Mouse (Mus musculus): ENCODE measurements around the gene Braf. TPM values are rescaled to one million over a fixed set of nuclear protein-coding genes. Genes with fewer than 3 reads are reported as not detected.
A peak's percentile ranks its signal among the peaks of the same experiment; 100 is the strongest.
"Not testable (repeated sequence)": the region's sequence is repeated elsewhere in the genome, so short reads cannot be mapped to it uniquely, and the experiment has no call there.

Gene Braf
- 18.9 and 20.3 TPM in 2 replicates for polyA plus RNA-seq (2016; fragmentation: Nextera tagmentation; extraction: Ambion mirVana)

- H3K9me3 ChIP-seq = no peaks in the 10 kb centered on the region
- peaks cover 20% of the 10 kb centered on the region for H3K4me1 ChIP-seq
- 4% methylated on average over 92 of the region's 101 CpGs for WGBS
- H3K27me3 ChIP-seq (replicated peaks; ENCODE audit: low read depth, poor library complexity, severe bottlenecking) = no peaks in the 10 kb centered on the region
- peak within 1 kb of the TSS; percentile 96 for H3K27ac ChIP-seq (replicated peaks)
- H3K36me3 ChIP-seq (replicated peaks) = no peaks in the 10 kb centered on the region
- peak within 1 kb of the TSS; percentile 95 for H3K4me3 ChIP-seq
- DNase-seq (ENCODE audit: low spot score) = peak; percentile 92
Observed at GRCm38 (mm10) chr6:39724866-39725711, at the start of gene Braf. Gene Braf (minus strand): TSS chr6:39725463.

GRCm38 (mm10) chr6:39775029-39775428 lies 49.8 kb upstream of the Braf start:
- no peak for DNase-seq (ENCODE audit: low spot score)
- Histone ChIP-seq H3K4me1 (peaks cover 12% of the 10 kb centered on the region; the same call in 1 of the 2 replicates), H3K36me3 (replicated peaks) (no peaks in the 10 kb centered on the region), H3K27me3 (replicated peaks; ENCODE audit: low read depth, poor library complexity, severe bottlenecking) (no peaks in the 10 kb centered on the region), H3K27ac (replicated peaks) (no peak overlapping the region), H3K9me3 (no peaks in the 10 kb centered on the region), H3K4me3 (no peak overlapping the region)
- 81% methylated on average over 9 of the region's 9 CpGs for WGBS

GRCm38 (mm10) chr6:39757229-39757628 lies 32.0 kb upstream of the Braf start:
- Histone ChIP-seq H3K36me3 (replicated peaks) (no peaks in the 10 kb centered on the region), H3K4me1 (0 out of 2 replicates have a peak, but pooled peaks cover 5% of the 10 kb centered on the region), H3K27me3 (replicated peaks; ENCODE audit: low read depth, poor library complexity, severe bottlenecking) (no peaks in the 10 kb centered on the region), H3K4me3 (no peak overlapping the region), H3K9me3 (no peaks in the 10 kb centered on the region), H3K27ac (replicated peaks) (no peak overlapping the region)
- DNase-seq (ENCODE audit: low spot score) = no peak
- 90% methylated on average over 2 of the region's 2 CpGs for WGBS

- H3K27me3 ChIP-seq (replicated peaks; ENCODE audit: low read depth, poor library complexity, severe bottlenecking) = 0 out of 2 replicates have a peak, but pooled peaks cover 4% of the 10 kb centered on the region
- H3K4me1 ChIP-seq = no peaks in the 10 kb centered on the region
- H3K4me3 ChIP-seq = no peak overlapping the region
- no peak overlapping the region for H3K27ac ChIP-seq (replicated peaks)
- no peaks in the 10 kb centered on the region for H3K36me3 ChIP-seq (replicated peaks)
- peak; percentile 16 for DNase-seq (ENCODE audit: low spot score)
- no peaks in the 10 kb centered on the region for H3K9me3 ChIP-seq
- WGBS = 30% methylated on average over 6 of the region's 6 CpGs
Observed at GRCm38 (mm10) chr6:39749881-39750280, 24.6 kb upstream of the Braf start.

- Histone ChIP-seq H3K27me3 (replicated peaks; ENCODE audit: low read depth, poor library complexity, severe bottlenecking) (0 out of 2 replicates have a peak, but pooled peaks cover 4% of the 10 kb centered on the region), H3K9me3 (no peaks in the 10 kb centered on the region), H3K36me3 (replicated peaks) (no peaks in the 10 kb centered on the region), H3K4me1 (no peaks in the 10 kb centered on the region), H3K4me3 (no peak overlapping the region), H3K27ac (replicated peaks) (no peak overlapping the region)
- WGBS = 20% methylated on average over 1 of the region's 1 CpGs
- DNase-seq (ENCODE audit: low spot score) = no peak
Observed at GRCm38 (mm10) chr6:39747094-39747493, 21.8 kb upstream of the Braf start.

- H3K27ac ChIP-seq (replicated peaks) = no peak overlapping the region
- no peak for DNase-seq (ENCODE audit: low spot score)
- H3K36me3 ChIP-seq (replicated peaks) = no peaks in the 10 kb centered on the region
- WGBS = 91% methylated on average over 1 of the region's 1 CpGs
- no peaks in the 10 kb centered on the region for H3K9me3 ChIP-seq
- H3K4me3 ChIP-seq = no peak overlapping the region
- H3K4me1 ChIP-seq = no peaks in the 10 kb centered on the region
- H3K27me3 ChIP-seq (replicated peaks; ENCODE audit: low read depth, poor library complexity, severe bottlenecking) = 0 out of 2 replicates have a peak, but pooled peaks cover 4% of the 10 kb centered on the region
Observed at GRCm38 (mm10) chr6:39745456-39745855, 20.2 kb upstream of the Braf start.

GRCm38 (mm10) chr6:39739698-39740097 lies 14.4 kb upstream of the Braf start:
- WGBS = 92% methylated on average over 9 of the region's 9 CpGs
- DNase-seq (ENCODE audit: low spot score); H3K4me3 ChIP-seq; H3K27me3 ChIP-seq (replicated peaks; ENCODE audit: low read depth, poor library complexity, severe bottlenecking); H3K27ac ChIP-seq (replicated peaks); H3K9me3 ChIP-seq; H3K36me3 ChIP-seq (replicated peaks); H3K4me1 ChIP-seq: not testable (repeated sequence)

GRCm38 (mm10) chr6:39728095-39728494 lies 2.8 kb upstream of the Braf start:
- H3K36me3 ChIP-seq (replicated peaks) = no peaks in the 10 kb centered on the region
- no peak for DNase-seq (ENCODE audit: low spot score)
- no peaks in the 10 kb centered on the region for H3K9me3 ChIP-seq
- H3K27me3 ChIP-seq (replicated peaks; ENCODE audit: low read depth, poor library complexity, severe bottlenecking) = no peaks in the 10 kb centered on the region
- peaks cover 12% of the 10 kb centered on the region for H3K4me1 ChIP-seq
- H3K27ac ChIP-seq (replicated peaks) = no peak overlapping the region
- WGBS = 84% methylated on average over 5 of the region's 5 CpGs
- H3K4me3 ChIP-seq = no peak overlapping the region

- no peak overlapping the region for H3K27ac ChIP-seq (replicated peaks)
- H3K9me3 ChIP-seq = no peaks in the 10 kb centered on the region
- H3K4me1 ChIP-seq = peaks cover 20% of the 10 kb centered on the region
- no peaks in the 10 kb centered on the region for H3K27me3 ChIP-seq (replicated peaks; ENCODE audit: low read depth, poor library complexity, severe bottlenecking)
- 81% methylated on average over 3 of the region's 3 CpGs for WGBS
- no peak for DNase-seq (ENCODE audit: low spot score)
- no peak overlapping the region for H3K4me3 ChIP-seq
- no peaks in the 10 kb centered on the region for H3K36me3 ChIP-seq (replicated peaks)
Observed at GRCm38 (mm10) chr6:39726149-39726548, 886 bp upstream of the Braf start.

GRCm38 (mm10) chr6:39724542-39724865 lies 759 bp downstream of the Braf start:
- Histone ChIP-seq H3K27ac (replicated peaks) (peak overlapping the region; percentile 96), H3K27me3 (replicated peaks; ENCODE audit: low read depth, poor library complexity, severe bottlenecking) (no peaks in the 10 kb centered on the region), H3K9me3 (no peaks in the 10 kb centered on the region), H3K4me3 (peak overlapping the region; percentile 95), H3K36me3 (replicated peaks) (no peaks in the 10 kb centered on the region), H3K4me1 (peaks cover 20% of the 10 kb centered on the region)
- WGBS = under 1% methylated on average over 12 of the region's 12 CpGs
- no peak for DNase-seq (ENCODE audit: low spot score)

- Histone ChIP-seq H3K9me3 (no peaks in the 10 kb centered on the region), H3K4me1 (peaks cover 20% of the 10 kb centered on the region), H3K36me3 (replicated peaks) (no peaks in the 10 kb centered on the region), H3K27ac (replicated peaks) (peak overlapping the region; percentile 96), H3K4me3 (peak overlapping the region; percentile 95), H3K27me3 (replicated peaks; ENCODE audit: low read depth, poor library complexity, severe bottlenecking) (no peaks in the 10 kb centered on the region)
- WGBS = under 1% methylated on average over 7 of the region's 7 CpGs
- DNase-seq (ENCODE audit: low spot score) = no peak
Observed at GRCm38 (mm10) chr6:39724071-39724470, 1.2 kb downstream of the Braf start.

- Histone ChIP-seq H3K36me3 (replicated peaks) (no peaks in the 10 kb centered on the region), H3K4me3 (no peak overlapping the region), H3K9me3 (no peaks in the 10 kb centered on the region), H3K27ac (replicated peaks) (no peak overlapping the region), H3K4me1 (peaks cover 17% of the 10 kb centered on the region), H3K27me3 (replicated peaks; ENCODE audit: low read depth, poor library complexity, severe bottlenecking) (no peaks in the 10 kb centered on the region)
- WGBS = 92% methylated on average over 6 of the region's 6 CpGs
- no peak for DNase-seq (ENCODE audit: low spot score)
Observed at GRCm38 (mm10) chr6:39718567-39718966, 6.7 kb downstream of the Braf start.

GRCm38 (mm10) chr6:39717049-39717448 lies 8.2 kb downstream of the Braf start:
- Histone ChIP-seq H3K27me3 (replicated peaks; ENCODE audit: low read depth, poor library complexity, severe bottlenecking) (no peaks in the 10 kb centered on the region), H3K27ac (replicated peaks) (no peak overlapping the region), H3K4me1 (peaks cover 4% of the 10 kb centered on the region; the same call in 1 of the 2 replicates), H3K9me3 (no peaks in the 10 kb centered on the region), H3K4me3 (no peak overlapping the region), H3K36me3 (replicated peaks) (no peaks in the 10 kb centered on the region)
- DNase-seq (ENCODE audit: low spot score) = no peak
- 91% methylated on average over 2 of the region's 2 CpGs for WGBS
